Mouse (Mus musculus) neutrophil, adult 59 days (primary cell): ENCODE results near the gene Ppp1r2. TPM values are rescaled to one million over a fixed set of nuclear protein-coding genes. Genes with fewer than 3 reads are reported as not detected.

Experiments used
- total RNA-seq, 2 experiments: library from RNA; stranded (reverse); gene quantifications; 1 replicate in 1 of 2; 2 replicates in 1 of 2; pipeline ENCODE4 v1.2.4; 2023

Ppp1r2 gene
- total RNA-seq = 10 to 100 TPM; 77.5 to 77.8 TPM

DNA sequence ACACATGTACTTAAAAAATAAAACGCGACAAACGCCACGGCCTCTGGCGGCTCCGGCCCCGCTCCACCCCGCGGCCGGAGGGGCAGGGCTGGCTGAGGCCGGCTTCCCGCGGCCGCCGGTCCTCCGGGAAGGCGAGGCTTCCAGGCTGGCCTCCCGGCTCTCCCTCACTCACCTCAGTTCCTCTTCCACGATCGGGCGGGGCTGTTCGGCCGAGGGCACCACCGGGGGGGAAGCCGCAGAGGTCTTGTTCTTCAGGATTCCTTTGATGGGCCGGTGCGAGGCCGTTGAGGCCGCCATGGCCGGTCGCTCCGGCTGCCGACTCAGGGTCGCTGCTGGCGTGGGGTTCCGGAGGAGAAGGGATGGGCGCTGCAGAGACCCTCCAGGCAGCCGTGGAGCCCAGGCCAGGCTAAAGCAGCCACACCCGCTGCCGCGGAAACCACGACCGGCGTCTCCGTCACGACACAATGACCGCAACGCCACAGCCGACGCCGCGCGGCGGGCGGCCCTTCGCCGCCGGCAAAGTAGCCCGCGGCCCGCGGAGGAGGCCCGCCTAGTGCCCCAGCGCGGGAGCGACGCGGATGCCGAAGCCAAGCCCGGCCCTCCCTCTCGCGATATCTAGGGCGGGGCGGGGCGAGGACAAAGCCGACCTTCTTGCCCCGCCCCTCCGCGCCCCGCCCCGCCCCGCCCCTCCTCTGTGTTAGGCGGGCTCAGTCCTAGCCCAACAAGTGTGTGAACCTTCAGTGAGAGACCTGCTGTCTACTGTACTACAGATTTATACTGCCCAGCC is at the start of gene Ppp1r2:
Gene Ppp1r2, minus strand, starts transcription at position 604 of the 787 bp plus-strand sequence.

DNA sequence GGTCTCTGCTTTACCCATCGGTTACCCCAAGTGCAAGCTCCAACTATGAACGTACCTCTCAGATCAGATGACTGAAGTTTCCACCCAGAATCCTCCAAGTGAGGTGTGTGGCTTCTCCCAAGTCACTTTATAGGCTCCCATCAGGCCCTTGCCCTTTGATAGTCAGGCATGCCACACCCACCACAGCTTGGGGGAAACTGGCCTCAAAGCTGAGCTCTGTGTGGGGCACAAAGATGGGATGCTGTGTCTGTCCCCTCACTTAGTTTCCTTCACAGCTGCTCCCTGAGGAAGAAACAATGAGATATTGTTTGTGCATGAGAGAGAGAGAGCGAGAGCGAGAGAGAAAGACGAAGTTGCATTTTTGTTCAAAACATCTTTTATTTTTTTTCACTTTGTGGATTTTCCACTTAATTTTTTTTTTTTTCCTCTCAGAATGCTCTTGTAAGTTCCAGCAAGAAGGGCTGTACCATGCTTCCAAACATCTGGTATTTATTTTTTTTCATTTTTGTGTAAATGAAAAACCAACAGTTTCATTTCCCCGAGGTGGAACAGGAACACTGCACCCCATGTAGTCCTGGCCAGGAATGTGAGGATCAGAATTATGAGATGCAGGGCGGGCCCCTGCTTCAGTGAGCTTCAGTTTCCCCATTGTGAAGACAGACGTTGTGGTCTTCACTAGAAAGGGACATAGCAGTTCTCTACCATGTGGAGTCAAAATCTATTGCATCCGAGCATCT is 39.6 kb upstream of the Ppp1r2 start, which contains the start of gene Apod:
Gene Apod, minus strand, starts transcription at position 312 of the 737 bp plus-strand sequence.

Other genes with a start within 250 kb of the Ppp1r2 start
- 1 to 10 TPM; 3.1 to 5.3 TPM for gene Xxylt1, start 193.8 kb downstream of the Ppp1r2 start, total RNA-seq
- 10 to 100 TPM; 88.8 to 93.4 TPM for gene Acap2, start 74.0 kb downstream of the Ppp1r2 start, total RNA-seq
- not detected for gene Apod, start 39.5 kb upstream of the Ppp1r2 start, total RNA-seq
- 1 to 10 TPM; 1.1 to 2.2 TPM for gene Bdh1, start 147.0 kb upstream of the Ppp1r2 start, total RNA-seq